Mouse (Mus musculus): ENCODE results near the gene Nme8.

DNA sequence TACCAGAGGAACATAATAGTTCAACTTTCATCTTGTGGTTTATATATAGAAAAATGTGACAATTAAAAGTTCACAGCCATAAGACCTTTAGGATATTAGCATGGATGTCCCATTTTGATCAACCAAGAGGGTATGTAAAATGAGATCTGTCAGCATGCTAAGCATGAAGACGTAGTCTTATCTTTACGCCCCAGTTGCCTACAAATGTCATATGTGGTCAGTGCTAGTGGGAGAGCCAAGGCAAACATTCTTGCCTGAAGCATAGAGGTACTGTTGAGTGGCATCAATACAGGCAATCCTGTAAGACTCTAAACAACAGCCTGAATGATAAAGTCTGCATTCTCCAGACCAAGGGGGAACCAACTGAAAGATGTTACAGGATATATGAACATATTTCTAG, 45.2 kb downstream of the Nme8 start:
- TF ChIP-seq CTCF (IDR thresholded peaks at IDR 0.05; ENCODE audit: low read depth, low read length) (no peak), GATA1 (IDR thresholded peaks at IDR 0.05; ENCODE audit: borderline replicate concordance, low read length) (no peak), TAL1 (conservative IDR thresholded peaks at IDR 0.05; ENCODE audit: low read depth, low read length) (no peak), POLR2AphosphoS5 (IDR thresholded peaks at IDR 0.05; ENCODE audit: insufficient replicate concordance, low read depth, low read length) (no peak)
